Mouse (Mus musculus): ENCODE data around the gene Col4a5. TPM values are rescaled to one million over a fixed set of nuclear protein-coding genes. Genes with fewer than 3 reads are reported as not detected.

Col4a5 gene
- polyA plus RNA-seq, 1 experiment from 2014 or later: 36.9 TPM

- Histone ChIP-seq H3K4me2 (peak overlapping the region; percentile 70), H3K36me3 (no peaks in the 10 kb centered on the region), H3K4me1 (no peaks in the 10 kb centered on the region; the same call in 1 of the 2 replicates), H3K27me3 (replicated peaks) (peaks cover 84% of the 10 kb centered on the region), H3K27ac (replicated peaks) (no peak overlapping the region), H3K9ac (0 out of 2 replicates have a peak overlapping the region, but pooled peaks have one; percentile 8), H3K4me3 (peak overlapping the region; percentile 50), H3K9me3 (no peaks in the 10 kb centered on the region)
- 11% methylated on average over 33 of the region's 33 CpGs for WGBS
- no peak for ATAC-seq (ENCODE audit: extremely low read depth, insufficient number of reproducible peaks, low FRiP score, low TSS enrichment)
These were observed 246.5 kb downstream of the Col4a5 start for GRCm38 (mm10) chrX:141721725-141722124.

GRCm38 (mm10) chrX:141723936-141724335 is 248.8 kb downstream of the Col4a5 start:
- 14% methylated on average over 16 of the region's 16 CpGs for WGBS
- no peak for ATAC-seq (ENCODE audit: extremely low read depth, insufficient number of reproducible peaks, low FRiP score, low TSS enrichment)
- H3K9ac ChIP-seq: no peak overlapping the region

DNA sequence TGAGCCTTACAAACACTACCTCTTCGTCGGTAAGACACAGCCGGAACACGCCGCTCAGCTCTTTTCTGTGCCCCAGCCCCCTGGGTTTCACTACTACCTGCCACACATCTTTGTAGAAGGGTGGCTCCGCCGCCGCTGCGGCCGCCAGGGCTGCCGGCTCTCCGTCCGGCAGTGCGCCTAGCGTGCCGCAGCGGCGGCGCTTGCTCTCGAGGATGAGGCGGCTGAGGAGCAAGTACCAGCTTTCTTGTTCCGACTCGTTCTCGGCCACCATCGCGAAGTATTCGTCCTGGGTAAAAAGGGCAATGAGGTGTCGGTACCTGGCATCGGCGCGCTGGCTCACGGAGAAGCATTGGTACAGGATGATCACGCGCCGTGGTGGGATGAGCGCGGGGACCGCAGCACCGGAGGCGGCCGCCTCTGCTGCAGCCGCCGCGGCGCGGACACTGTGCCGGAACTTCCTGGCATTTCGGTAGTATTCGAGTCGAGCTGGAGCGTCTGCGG is 249.3 kb downstream of the Col4a5 start:
- Histone ChIP-seq H3K9me3 (no peaks in the 10 kb centered on the region), H3K4me1 (no peaks in the 10 kb centered on the region; the same call in 1 of the 2 replicates), H3K36me3 (no peaks in the 10 kb centered on the region), H3K27ac (replicated peaks) (no peak overlapping the region), H3K4me3 (peak overlapping the region; percentile 52), H3K27me3 (replicated peaks) (peaks cover 83% of the 10 kb centered on the region), H3K4me2 (peak overlapping the region; percentile 72), H3K9ac (no peak overlapping the region)
- WGBS: 25% methylated on average over 36 of the region's 52 CpGs
- ATAC-seq (ENCODE audit: extremely low read depth, insufficient number of reproducible peaks, low FRiP score, low TSS enrichment): no peak

More at GRCm38 (mm10) chrX:141723936-141724335, 248.8 kb downstream of the Col4a5 start:
- Histone ChIP-seq H3K4me2 (peak overlapping the region; percentile 72), H3K36me3 (no peaks in the 10 kb centered on the region), H3K9me3 (no peaks in the 10 kb centered on the region), H3K27ac (replicated peaks) (no peak overlapping the region), H3K27me3 (replicated peaks) (peaks cover 85% of the 10 kb centered on the region), H3K4me1 (no peaks in the 10 kb centered on the region; the same call in 1 of the 2 replicates), H3K4me3 (peak overlapping the region; percentile 52)

GRCm38 (mm10) chrX:141724937-141725918 is 250.0 kb downstream of the Col4a5 start, which contains the start of gene Irs4:
TSS of gene Irs4 (minus strand) at chrX:141725263.
- WGBS: 18% methylated on average over 47 of the region's 51 CpGs
- no peak within 1 kb of the TSS for H3K27ac ChIP-seq (replicated peaks)
- peak within 1 kb of the TSS; percentile 72 for H3K4me2 ChIP-seq
- H3K9me3 ChIP-seq: no peaks in the 10 kb centered on the region
- H3K9ac ChIP-seq: no peak within 1 kb of the TSS
- peak within 1 kb of the TSS; percentile 52 for H3K4me3 ChIP-seq
- no peaks in the 10 kb centered on the region for H3K36me3 ChIP-seq
- H3K4me1 ChIP-seq: no peaks in the 10 kb centered on the region; the same call in 1 of the 2 replicates
- H3K27me3 ChIP-seq (replicated peaks): peaks cover 76% of the 10 kb centered on the region
- ATAC-seq (ENCODE audit: extremely low read depth, insufficient number of reproducible peaks, low FRiP score, low TSS enrichment): no peak; the same call in 1 of the 2 replicates

GRCm38 (mm10) chrX:141729570-141729969 is 254.4 kb downstream of the Col4a5 start:
- no peaks in the 10 kb centered on the region for H3K9me3 ChIP-seq
- no peak overlapping the region for H3K4me2 ChIP-seq
- no peak overlapping the region for H3K27ac ChIP-seq (replicated peaks)
- H3K27me3 ChIP-seq (replicated peaks): peaks cover 35% of the 10 kb centered on the region
- H3K4me3 ChIP-seq: no peak overlapping the region
- H3K4me1 ChIP-seq: no peaks in the 10 kb centered on the region; the same call in 1 of the 2 replicates
- H3K9ac ChIP-seq: no peak overlapping the region
- ATAC-seq (ENCODE audit: extremely low read depth, insufficient number of reproducible peaks, low FRiP score, low TSS enrichment): no peak
- no peaks in the 10 kb centered on the region for H3K36me3 ChIP-seq
- WGBS: 48% methylated on average over 5 of the region's 5 CpGs

Other genes starting within 250 kb of the Col4a5 start
- 6.4 and 6.9 TPM in 2 replicates for gene Col4a6, start 1.3 kb upstream of the Col4a5 start, polyA plus RNA-seq (2015; fragmentation: Nextera tagmentation; extraction: Ambion mirVana)
- 0.03 and 0.05 TPM in 2 replicates for gene Irs4, start 249.9 kb downstream of the Col4a5 start, polyA plus RNA-seq (2015; fragmentation: Nextera tagmentation; extraction: Ambion mirVana)

All from heart, embryonic 13.5 days (tissue).